Mouse (Mus musculus): ENCODE measurements around the gene Nudt15. TPM values are rescaled to one million over a fixed set of nuclear protein-coding genes. Genes with fewer than 3 reads are reported as not detected.
"Not testable (repeated sequence)": the region's sequence is repeated elsewhere in the genome, so short reads cannot be mapped to it uniquely, and the experiment has no call there.

The Nudt15 gene
- polyA plus RNA-seq, 1 experiment, result 2.4 TPM

DNA sequence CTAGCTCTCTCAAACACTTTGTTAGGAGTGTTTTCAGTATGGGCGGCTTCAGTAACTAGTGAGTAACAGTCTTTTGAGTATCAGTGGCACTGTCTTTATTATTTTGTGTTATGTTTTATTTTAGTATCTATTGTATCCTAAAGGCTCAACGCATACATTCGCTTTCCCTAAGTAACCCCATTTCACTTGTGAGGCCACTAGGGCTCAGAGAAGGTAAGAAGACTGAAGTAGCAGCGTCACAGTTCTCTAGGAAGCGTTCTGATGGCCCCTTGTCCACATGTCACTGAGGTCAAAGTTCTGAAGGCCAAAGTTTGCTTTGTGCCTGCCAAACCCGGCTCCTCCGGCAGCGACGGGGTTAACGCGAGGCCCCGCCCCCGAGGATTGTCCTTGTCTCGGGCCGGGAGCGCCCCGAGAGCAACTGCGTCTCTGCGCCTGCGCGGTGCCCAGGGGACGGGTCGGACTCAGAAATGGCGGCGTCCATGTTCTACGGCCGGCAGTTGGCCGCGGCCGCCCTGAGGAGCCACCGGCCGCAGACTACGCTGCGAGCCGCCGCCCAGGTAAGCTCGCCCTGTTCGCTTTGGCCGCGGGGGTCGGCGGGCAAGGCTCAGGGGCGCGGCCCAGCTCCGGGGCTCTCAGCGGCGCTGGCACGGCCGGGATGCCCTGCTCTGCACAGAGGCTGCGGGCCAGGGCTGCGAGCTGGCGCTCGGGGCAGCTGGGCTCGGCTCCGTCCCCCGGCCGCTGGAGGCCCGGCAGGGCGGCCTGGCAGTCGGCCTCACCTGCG lies 4.5 kb upstream of the Nudt15 start:
- Histone ChIP-seq H3K27ac (ENCODE audit: control insufficient read depth, insufficient read depth, low read depth, low read length, poor library complexity) (peak overlapping the region; percentile 83), H3K4me3 (replicated peaks; ENCODE audit: control insufficient read depth, low read depth, low read length) (peak overlapping the region; percentile 78), H3K4me1 (ENCODE audit: control insufficient read depth, insufficient read depth, low read length) (no peaks in the 10 kb centered on the region; the same call in 1 of the 2 replicates)
- 5% methylated on average over 61 of the region's 61 CpGs for WGBS
- TF ChIP-seq POLR2A (IDR thresholded peaks at IDR 0.05; ENCODE audit: borderline replicate concordance, control insufficient read depth, low read depth, low read length) (peak; percentile 75; the same call in 1 of the 2 replicates), CTCF (IDR thresholded peaks at IDR 0.05; ENCODE audit: control insufficient read depth, insufficient read depth, low read length) (no peak)

GRCm38 (mm10) chr14:73551164-73551563 lies 3.1 kb upstream of the Nudt15 start:
- WGBS, result 79% methylated on average over 6 of the region's 6 CpGs
- no peak overlapping the region for H3K4me3 ChIP-seq (replicated peaks; ENCODE audit: control insufficient read depth, low read depth, low read length)
- no peak for TF ChIP-seq CTCF (IDR thresholded peaks at IDR 0.05; ENCODE audit: control insufficient read depth, insufficient read depth, low read length)
- no peak for TF ChIP-seq POLR2A (IDR thresholded peaks at IDR 0.05; ENCODE audit: borderline replicate concordance, control insufficient read depth, low read depth, low read length)
- no peaks in the 10 kb centered on the region; the same call in 1 of the 2 replicates for H3K4me1 ChIP-seq (ENCODE audit: control insufficient read depth, insufficient read depth, low read length)
- H3K27ac ChIP-seq (ENCODE audit: control insufficient read depth, insufficient read depth, low read depth, low read length, poor library complexity), result no peak overlapping the region

- no peak overlapping the region for H3K4me3 ChIP-seq (replicated peaks; ENCODE audit: control insufficient read depth, low read depth, low read length)
- 69% methylated on average over 8 of the region's 8 CpGs for WGBS
- TF ChIP-seq POLR2A (IDR thresholded peaks at IDR 0.05; ENCODE audit: borderline replicate concordance, control insufficient read depth, low read depth, low read length) (no peak), CTCF (IDR thresholded peaks at IDR 0.05; ENCODE audit: control insufficient read depth, insufficient read depth, low read length) (no peak)
- H3K4me1 ChIP-seq (ENCODE audit: control insufficient read depth, insufficient read depth, low read length), result no peaks in the 10 kb centered on the region; the same call in 1 of the 2 replicates
- no peak overlapping the region for H3K27ac ChIP-seq (ENCODE audit: control insufficient read depth, insufficient read depth, low read depth, low read length, poor library complexity)
These were observed 2.7 kb upstream of the Nudt15 start for GRCm38 (mm10) chr14:73550732-73551131.

GRCm38 (mm10) chr14:73550291-73550690 lies 2.2 kb upstream of the Nudt15 start:
- WGBS, result 82% methylated on average over 3 of the region's 3 CpGs
- no peak overlapping the region for H3K27ac ChIP-seq (ENCODE audit: control insufficient read depth, insufficient read depth, low read depth, low read length, poor library complexity)
- no peak overlapping the region for H3K4me3 ChIP-seq (replicated peaks; ENCODE audit: control insufficient read depth, low read depth, low read length)
- TF ChIP-seq CTCF (IDR thresholded peaks at IDR 0.05; ENCODE audit: control insufficient read depth, insufficient read depth, low read length) (no peak), POLR2A (IDR thresholded peaks at IDR 0.05; ENCODE audit: borderline replicate concordance, control insufficient read depth, low read depth, low read length) (no peak)
- H3K4me1 ChIP-seq (ENCODE audit: control insufficient read depth, insufficient read depth, low read length), result no peaks in the 10 kb centered on the region; the same call in 1 of the 2 replicates

DNA sequence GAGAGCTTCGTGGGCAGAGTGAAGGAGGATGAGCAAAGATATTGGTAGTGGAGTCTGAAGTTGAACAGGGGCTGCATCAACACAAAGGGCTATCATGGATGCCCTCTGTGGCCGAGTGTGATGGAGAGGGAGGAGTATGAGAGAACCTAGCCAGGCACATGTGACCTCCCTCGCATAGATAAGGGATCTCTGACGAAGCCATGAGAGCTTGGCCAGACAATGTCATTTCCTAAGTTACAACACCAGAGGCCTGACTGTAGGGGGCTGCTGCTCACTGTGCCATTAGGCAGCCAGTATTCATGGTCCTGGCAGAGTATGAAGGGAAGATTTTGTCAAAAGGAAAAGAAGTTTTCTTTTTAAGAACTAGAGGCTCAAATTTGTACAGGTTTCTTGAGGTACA lies 1.0 kb downstream of the Nudt15 start:
- Histone ChIP-seq H3K4me1 (ENCODE audit: control insufficient read depth, insufficient read depth, low read length) (no peaks in the 10 kb centered on the region), H3K27ac (ENCODE audit: control insufficient read depth, insufficient read depth, low read depth, low read length, poor library complexity) (no peak overlapping the region), H3K4me3 (replicated peaks; ENCODE audit: control insufficient read depth, low read depth, low read length) (no peak overlapping the region)
- 36% methylated on average over 4 of the region's 4 CpGs for WGBS
- TF ChIP-seq CTCF (IDR thresholded peaks at IDR 0.05; ENCODE audit: control insufficient read depth, insufficient read depth, low read length) (no peak), POLR2A (IDR thresholded peaks at IDR 0.05; ENCODE audit: borderline replicate concordance, control insufficient read depth, low read depth, low read length) (no peak)

DNA sequence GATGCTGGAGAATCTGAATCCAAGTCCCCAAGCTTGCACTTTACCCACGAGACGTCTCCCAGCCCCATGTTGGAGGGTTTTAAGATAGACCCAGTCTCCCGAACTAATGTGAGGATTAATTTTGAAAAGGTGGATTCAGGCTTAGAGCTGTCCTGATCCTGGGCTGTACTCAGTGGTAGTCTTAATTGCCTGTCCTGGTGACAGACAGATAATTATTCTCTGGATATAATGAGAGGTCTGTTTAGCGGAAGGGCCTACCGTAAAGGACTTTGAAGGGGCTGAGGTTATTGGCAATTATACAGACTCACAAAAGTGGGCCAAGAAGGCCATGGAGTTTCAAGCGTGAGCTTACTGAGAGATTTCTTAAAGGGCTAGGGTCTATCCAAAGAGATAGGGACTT lies 4.3 kb downstream of the Nudt15 start:
- 87% methylated on average over 6 of the region's 6 CpGs for WGBS
- no peak overlapping the region for H3K4me3 ChIP-seq (replicated peaks; ENCODE audit: control insufficient read depth, low read depth, low read length)
- no peak overlapping the region for H3K27ac ChIP-seq (ENCODE audit: control insufficient read depth, insufficient read depth, low read depth, low read length, poor library complexity)
- no peaks in the 10 kb centered on the region for H3K4me1 ChIP-seq (ENCODE audit: control insufficient read depth, insufficient read depth, low read length)
- TF ChIP-seq CTCF (IDR thresholded peaks at IDR 0.05; ENCODE audit: control insufficient read depth, insufficient read depth, low read length) (no peak), POLR2A (IDR thresholded peaks at IDR 0.05; ENCODE audit: borderline replicate concordance, control insufficient read depth, low read depth, low read length) (no peak)

DNA sequence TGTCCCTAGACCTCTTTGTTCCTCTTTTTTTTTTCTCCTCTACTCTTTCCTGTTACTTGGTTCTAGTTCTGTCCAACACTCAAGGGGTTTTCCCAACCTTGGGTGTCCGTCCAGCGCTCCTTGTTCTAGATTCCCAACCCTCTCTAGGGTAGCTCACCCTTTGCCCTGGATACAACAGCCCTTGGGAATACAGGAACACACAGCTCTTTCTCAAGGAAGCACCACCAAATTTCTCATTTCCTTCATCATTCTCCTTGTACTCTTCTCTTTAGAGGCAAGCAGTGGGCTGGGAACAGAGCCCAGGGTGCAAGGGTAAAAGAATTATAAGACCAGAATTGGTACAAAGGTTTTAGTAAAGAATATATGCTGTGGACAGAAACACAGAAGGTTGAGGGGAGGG lies 12.4 kb downstream of the Nudt15 start:
- WGBS, result 38% methylated on average over 2 of the region's 2 CpGs
- no peak for TF ChIP-seq POLR2A (IDR thresholded peaks at IDR 0.05; ENCODE audit: borderline replicate concordance, control insufficient read depth, low read depth, low read length)
- no peak for TF ChIP-seq CTCF (IDR thresholded peaks at IDR 0.05; ENCODE audit: control insufficient read depth, insufficient read depth, low read length)
- Histone ChIP-seq H3K4me3 (replicated peaks; ENCODE audit: control insufficient read depth, low read depth, low read length) (no peak overlapping the region), H3K27ac (ENCODE audit: control insufficient read depth, insufficient read depth, low read depth, low read length, poor library complexity) (no peak overlapping the region), H3K4me1 (ENCODE audit: control insufficient read depth, insufficient read depth, low read length) (no peaks in the 10 kb centered on the region)

GRCm38 (mm10) chr14:73533755-73534465 lies 14.1 kb downstream of the Nudt15 start:
- Histone ChIP-seq H3K27ac (ENCODE audit: control insufficient read depth, insufficient read depth, low read depth, low read length, poor library complexity) (no peak overlapping the region), H3K4me3 (replicated peaks; ENCODE audit: control insufficient read depth, low read depth, low read length) (no peak overlapping the region), H3K4me1 (ENCODE audit: control insufficient read depth, insufficient read depth, low read length) (no peaks in the 10 kb centered on the region)
- WGBS, result 72% methylated on average over 6 of the region's 6 CpGs
- TF ChIP-seq CTCF (IDR thresholded peaks at IDR 0.05; ENCODE audit: control insufficient read depth, insufficient read depth, low read length) (no peak), POLR2A (IDR thresholded peaks at IDR 0.05; ENCODE audit: borderline replicate concordance, control insufficient read depth, low read depth, low read length) (no peak)

DNA sequence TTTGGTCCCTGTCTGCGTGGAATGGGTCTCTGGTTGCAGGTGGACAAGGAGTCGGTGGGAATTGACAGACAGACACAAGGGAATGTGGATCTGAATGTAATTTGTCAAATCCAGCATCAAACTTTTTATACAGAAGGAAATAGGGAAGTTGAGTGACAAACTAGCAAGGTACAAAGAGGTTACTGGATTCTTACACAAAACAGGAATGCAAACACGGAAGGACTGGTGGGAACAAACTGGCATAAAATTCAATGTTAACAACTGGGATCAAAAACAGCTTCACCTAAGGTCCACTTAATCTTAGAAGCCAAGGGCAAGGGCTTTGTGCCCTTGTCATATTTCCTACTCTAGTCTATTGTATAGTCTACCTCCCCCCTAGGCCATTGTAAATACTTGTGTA lies 19.4 kb downstream of the Nudt15 start:
- H3K4me1 ChIP-seq (ENCODE audit: control insufficient read depth, insufficient read depth, low read length); H3K27ac ChIP-seq (ENCODE audit: control insufficient read depth, insufficient read depth, low read depth, low read length, poor library complexity); H3K4me3 ChIP-seq (replicated peaks; ENCODE audit: control insufficient read depth, low read depth, low read length): not testable (repeated sequence)
- 79% methylated on average over 3 of the region's 3 CpGs for WGBS

All from bone marrow, adult 2 months (tissue).